Mouse (Mus musculus) embryonic fibroblast, embryonic 13.5 days (primary cell): ENCODE measurements around the gene Sucnr1.

ENCODE experiments used
- CTCF ChIP-seq: IDR thresholded peaks from 2 replicates; pipeline ENCODE4 v1.5.1; 2011; ENCODE audit warnings: mild to moderate bottlenecking, control low read depth, low read length, moderate library complexity, borderline replicate concordance; ENCODE audit not compliant: insufficient read depth
- POLR2A ChIP-seq: IDR thresholded peaks from 2 replicates; pipeline ENCODE4 v1.6.1; 2011; ENCODE audit warnings: low read depth, mild to moderate bottlenecking, control low read depth, low read length, moderate library complexity

- TF ChIP-seq CTCF (no peak), POLR2A (no peak)
Observed at GRCm38 (mm10) chr3:60108815-60109214, 27.1 kb downstream of the Sucnr1 start.
